Mouse (Mus musculus): ENCODE data around the gene Amotl1.
"Not testable (repeated sequence)": the region's sequence is repeated elsewhere in the genome, so short reads cannot be mapped to it uniquely, and the experiment has no call there.

The Amotl1 gene

DNA sequence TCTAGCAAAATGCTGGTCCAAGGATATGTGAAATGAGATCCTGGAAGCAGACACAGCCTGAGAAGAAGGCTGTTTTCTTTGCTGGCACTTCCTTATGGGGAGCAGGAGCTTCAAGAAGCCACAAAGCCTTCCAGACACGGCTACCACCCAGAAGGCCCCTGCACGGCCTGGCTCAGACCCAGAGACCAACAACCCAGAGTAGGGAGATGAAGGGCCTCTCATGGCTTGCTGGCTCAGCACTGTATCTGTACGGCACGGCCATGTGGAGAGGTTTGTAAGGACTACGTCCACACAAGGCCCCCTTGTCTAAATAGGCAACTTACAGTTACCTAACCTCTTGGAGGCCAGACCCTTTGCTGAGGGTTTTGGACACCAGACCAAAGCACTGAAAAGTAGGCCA, 45.1 kb downstream of the Amotl1 start:
- DNase-seq, result no peak

DNA sequence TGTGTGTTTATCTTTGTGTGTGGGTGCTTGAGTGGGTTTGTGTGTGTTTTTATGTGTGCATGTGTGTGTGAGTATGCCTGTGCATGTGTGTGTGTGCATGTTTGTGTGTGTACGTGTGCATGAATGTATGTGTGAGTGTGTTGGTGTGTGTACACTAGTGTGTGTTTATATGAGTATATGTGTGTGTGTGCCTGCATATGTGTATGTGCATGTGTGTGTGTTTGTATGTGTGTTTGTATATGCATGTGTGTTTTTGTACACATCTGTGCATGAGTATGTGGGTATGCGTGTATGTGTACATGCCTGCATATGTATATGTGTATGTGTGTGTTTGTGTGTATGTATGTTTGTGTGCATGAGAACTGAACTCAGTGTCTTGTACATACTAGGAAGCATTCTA, 46.7 kb downstream of the Amotl1 start:
- DNase-seq, result no peak

DNA sequence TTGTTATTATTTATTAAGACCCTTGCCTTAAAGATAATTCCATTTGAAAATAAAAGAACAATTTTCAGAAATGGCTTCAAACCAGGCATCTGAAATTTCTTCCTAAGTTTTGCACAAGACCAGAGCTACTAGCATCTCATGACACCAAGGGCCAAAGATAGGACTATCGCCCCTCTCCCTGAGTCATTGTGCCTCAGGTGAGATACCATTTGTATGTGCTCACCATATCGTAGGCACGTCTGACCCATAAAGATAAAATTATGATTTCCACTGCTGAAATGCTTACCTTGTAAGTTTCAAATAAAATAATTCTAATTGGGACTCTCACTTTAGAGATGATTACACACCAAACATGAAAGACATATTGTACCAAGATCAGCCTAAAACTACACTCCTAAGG, 47.4 kb downstream of the Amotl1 start:
- no peak for DNase-seq

DNA sequence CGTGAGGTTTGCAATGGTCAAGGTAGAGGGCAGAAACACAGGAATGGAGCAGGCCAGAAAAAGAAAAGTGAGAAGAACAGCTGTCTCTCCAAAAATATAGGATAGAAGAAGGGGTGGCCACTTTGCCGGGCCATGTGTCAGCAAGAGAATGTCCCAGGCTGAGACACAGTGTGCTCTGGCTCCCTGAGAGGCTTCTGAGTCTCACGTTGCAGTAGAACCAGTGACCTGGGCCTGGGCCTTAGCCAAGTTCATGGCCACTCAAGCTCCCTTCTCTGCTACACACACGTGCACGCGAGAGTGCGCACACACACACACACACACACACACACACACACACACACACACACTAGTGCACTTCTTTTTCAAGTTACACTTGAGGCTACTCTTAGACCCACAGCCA, 48.0 kb downstream of the Amotl1 start:
- no peak for DNase-seq

DNA sequence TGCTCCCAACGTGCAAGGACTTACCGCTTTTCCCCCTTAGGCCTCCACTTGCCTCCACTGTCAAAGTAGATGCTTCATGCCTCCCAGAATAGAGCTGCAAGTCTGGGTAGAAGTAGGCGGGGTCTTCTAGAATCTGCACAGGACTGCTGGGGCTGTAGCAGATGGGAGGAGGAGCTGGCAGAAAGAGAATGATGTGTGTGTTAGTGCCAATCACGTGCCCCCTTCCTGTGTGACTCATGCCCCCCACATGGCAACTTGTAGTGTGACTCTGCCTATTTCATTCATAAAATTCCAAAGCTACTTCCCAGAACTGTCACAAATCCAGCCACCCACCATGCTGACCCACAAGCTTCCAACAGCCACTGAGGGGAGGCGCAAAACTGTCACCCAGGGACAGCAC, 48.4 kb downstream of the Amotl1 start:
- no peak for DNase-seq

DNA sequence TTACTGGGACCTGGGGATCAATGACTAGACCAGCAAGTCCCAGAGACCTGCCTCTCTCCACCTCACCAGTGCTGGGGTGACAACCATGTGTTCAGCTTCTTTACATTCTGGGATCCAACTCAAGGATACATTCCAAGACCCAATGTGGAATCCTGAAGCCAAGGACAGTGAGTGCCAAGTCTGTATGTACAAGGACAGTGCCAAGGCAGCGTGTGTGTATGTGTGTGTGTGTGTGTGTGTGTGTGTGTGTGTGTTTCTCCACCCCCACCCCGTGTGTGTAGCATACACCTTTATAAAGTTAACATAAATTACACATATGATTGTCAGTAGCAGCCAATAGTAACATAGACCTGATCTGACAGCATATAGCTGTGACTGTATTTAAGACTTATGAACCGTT, 49.0 kb downstream of the Amotl1 start:
- DNase-seq, result no peak

DNA sequence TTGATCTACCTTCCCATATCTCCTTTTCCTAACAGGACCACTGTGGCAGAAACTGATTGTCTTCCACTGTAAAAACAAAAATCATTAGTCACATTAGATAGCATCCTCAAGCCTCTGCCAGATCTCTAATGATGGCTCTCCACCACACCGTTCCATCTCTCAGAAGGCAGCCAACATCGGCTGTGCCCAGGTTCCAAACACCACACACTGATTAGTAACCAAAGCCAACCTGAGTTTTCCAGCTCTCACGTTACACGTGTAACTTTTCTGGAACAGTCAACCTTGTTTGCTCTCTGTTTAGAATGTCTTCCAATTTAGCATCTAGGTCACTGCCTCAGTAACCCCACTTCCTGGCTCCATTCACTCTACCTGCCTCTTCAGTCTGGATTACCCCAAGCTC, 51.0 kb downstream of the Amotl1 start:
- no peak for DNase-seq

DNA sequence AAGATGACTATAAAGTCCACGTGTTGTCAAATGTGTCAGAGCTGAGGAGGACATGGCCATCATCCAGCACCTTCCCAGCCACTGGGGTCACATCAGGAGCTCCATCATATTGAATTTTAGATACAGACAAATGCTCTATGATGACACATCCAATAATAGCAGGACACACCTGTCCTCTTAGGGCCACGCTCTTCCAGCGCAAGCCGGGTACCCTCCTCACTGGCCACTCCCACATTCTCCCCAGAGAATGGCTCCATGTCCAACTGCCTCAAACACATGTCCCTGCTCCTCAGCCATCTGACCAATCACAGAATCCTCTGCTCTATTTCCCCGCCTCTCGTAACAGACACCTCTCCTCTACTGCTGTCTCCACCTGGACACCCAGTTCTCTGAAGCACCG, 54.2 kb downstream of the Amotl1 start:
- no peak for DNase-seq

DNA sequence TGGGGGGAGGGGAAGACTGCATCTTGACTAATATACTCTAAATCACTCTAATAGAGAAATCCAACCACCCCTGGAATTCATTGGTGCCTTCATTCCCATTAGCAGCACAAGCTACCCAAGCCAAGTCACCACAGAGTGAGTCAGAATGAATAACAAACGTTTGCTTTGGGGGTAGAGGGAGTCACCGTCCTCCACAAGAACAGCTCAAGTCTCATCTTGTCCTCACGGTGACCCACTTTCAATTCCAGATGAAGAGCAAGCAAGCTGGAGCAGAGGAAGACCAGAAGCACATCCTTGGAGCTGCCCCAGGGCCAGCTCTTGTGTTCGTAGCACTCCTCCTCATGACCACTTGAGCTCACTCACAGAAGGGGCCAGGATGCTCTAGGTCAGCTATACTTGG, 56.2 kb downstream of the Amotl1 start:
- no peak for DNase-seq

DNA sequence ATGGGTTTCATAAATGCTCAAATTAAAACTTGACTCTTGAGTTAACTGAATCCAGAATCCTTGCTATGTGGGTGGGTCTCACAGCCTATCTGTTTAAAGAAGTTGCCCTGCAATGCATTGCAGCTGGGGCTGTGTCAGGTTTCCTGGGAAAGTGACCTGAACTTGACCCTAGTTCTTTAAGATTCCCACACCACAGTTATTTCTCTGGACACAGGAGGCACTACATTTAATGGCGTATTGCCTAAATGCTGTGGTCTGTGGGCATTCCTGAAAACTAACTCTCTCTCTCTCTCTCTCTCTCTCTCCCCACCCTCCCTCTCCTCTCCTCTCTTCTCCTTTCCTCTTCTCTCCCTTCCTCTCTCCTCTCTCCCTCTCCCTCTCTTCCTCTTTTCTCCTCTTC, 59.2 kb downstream of the Amotl1 start:
- no peak for DNase-seq

DNA sequence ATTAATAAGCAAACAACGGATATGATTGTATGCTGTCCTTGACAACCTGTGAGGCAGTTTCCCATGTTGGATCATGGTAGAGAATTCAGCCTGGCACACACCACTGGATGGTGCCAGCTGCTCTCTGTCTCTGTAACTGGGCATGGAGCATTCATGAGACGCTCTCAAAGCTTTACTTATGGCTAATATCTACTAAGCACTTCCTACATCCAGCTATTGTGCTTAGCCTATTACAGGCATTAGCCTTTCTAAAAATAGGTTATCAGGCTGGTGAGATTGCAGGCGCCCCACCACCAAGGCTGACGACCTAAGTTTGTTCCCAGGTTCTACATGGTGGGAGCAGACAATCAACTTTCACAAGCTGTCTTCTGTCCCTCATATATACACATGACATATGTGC, 65.9 kb downstream of the Amotl1 start:
- no peak for DNase-seq

DNA sequence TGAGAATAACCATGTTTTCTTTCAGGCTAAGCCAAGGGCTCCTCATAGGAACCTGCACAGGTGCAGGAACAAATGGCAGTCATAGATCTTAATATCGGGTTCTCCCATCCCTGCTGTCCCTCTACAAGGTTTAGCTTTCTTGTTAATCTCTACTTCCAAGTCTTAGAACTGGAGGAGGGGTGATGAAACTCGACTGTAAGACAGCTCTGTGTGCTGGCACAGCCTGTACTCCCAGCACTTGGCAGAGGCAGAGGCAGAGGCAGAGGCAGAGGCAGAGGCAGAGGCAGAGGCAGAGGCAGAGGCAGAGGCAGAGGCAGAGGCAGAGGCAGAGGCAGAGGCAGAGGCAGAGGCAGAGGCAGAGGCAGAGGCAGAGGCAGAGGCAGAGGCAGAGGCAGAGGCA, 68.5 kb downstream of the Amotl1 start:
- DNase-seq, result not testable (repeated sequence)

DNA sequence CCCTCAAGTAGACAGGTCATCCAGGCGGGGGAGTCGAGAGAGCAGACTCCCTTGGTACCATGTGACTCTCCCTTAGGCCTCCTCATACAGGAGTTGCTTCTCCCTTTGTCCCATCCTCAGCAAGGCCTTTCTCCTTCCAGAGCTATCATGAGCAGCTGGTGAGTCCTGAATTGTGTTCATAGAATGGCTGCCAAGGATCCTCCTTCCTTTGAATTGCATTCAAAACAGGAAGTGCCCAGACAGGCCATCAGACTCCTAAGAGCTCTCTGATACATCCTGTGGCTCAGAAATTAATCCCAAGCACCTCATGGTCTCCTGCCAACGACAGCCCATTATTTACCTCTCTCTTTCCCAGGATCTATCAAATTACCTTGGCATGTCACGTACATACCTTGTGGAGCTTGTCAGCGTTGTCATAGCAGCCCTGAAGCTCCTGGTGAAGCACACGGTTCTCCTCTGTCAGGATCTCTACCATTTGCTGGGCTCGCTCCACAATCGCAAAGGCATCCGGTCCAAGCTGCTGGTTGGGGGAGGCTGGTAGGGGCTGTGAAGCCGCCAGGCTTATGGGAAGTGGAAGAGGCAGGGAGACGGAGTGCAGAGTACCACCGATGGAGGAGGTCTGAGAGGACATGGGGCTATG, 70.0 kb downstream of the Amotl1 start:
- peak; percentile 47 for DNase-seq

DNA sequence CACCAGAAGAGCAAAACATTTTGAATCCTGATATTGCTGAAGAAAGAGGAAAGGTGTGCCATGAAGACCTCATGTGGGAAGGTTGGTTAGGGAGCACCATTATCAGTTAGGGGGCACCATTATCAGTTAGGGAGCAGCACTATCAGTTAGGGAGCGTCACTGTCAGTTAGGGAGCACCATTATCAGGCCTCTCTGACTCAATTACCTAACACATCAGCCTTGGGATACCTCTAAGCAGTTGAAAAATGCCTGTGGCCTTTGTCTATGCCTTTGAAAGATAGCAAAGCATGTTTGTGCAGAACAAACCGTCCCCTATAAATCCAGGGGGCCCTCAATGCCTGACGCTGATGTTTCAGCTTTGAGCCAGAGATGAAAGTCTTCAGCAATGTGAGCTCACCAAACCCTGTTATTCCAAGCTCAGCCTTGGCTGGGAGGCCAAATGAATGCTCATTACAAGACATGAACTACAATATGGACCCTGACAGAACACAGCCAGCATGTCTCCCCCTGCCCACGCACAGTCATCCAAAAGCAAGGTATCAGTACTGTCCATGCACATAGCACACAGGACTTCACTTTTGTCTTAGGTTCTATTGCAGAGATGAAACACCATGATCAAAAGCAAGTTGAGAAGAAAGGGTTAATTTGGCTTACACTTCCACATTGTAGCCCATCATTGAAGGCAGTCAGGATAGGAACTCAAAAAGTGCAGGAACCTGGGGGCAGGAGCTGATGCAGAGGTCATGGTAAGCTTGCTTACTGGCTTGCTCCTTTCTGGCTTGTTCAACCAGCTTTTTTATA, 75.5 kb downstream of the Amotl1 start:
- DNase-seq, result no peak

DNA sequence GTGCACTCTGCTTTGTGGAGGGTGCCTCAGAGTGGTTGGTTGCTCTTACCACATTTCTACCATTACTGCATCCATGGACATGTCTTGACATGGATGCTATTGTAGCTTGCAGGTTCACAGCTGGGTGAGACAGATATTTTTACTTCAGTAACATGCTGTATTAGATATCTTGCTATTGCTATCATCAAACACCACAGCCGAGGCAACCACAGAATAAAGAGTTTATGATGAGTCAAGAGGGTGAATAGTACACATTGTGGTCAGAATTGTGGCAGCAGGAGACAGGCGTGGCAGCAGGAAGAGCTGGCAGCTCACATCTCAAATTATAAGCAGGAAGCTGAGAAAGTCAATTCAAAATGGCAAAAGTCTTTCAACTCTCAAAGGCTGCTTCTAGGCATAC, 76.4 kb downstream of the Amotl1 start:
- no peak for DNase-seq

DNA sequence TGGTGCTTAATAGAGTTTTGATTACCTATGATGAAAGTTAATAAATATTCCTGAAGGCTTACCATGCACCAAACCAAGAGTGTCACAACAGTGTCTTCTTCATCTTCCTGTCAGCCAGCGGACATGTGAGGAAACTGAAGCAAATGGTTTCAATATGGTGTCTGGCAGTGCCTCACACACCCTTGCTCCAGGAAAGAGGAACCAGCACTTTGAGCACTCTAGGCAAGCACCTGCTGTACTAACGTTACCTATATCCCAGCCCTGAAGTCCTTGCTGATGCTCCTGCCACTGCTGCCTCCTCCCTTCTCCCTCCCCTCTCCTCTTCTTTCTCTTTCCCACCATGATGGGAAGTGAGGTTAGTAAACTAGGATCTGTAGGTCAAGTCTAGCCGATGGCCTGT, 80.4 kb downstream of the Amotl1 start:
- no peak for DNase-seq

DNA sequence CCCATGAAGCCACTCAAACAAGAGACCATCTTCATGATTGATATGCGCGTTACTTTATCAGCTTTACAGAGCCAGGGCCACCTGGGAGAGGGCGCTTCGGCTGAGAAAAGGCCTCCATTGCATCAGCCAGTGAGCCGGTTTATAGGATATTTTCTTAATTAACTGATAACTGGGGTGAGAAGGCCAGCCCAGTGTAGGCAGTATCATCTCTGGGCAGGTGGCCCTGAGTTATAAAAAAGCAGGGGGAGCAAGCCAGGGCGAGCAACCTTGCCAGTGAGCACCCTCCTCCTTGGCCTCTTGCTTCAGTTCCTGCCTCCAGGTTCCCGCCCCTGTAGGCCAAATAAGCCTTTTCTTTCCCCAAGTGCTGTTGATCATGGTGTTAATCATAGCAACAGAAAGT, 81.5 kb downstream of the Amotl1 start:
- DNase-seq, result no peak

DNA sequence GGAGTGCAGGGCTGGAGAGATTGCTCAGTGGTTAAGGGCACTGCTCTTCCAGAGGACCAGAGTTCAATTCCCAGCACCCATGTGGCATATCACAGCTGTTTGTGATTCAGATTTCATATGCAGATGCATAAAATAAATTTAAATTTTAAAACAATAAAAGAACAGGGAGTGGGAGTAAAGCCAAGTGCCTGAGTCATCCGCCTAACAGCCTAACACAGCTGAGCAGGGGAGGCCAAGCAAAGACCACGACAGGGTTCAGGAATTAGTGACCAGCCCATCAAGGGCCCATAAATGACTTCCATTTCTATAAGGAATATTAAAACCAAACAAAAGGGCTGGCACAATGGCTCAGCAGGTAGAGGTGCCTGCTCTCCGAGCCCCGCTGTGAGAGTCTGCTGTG, 84.3 kb downstream of the Amotl1 start:
- DNase-seq, result no peak

DNA sequence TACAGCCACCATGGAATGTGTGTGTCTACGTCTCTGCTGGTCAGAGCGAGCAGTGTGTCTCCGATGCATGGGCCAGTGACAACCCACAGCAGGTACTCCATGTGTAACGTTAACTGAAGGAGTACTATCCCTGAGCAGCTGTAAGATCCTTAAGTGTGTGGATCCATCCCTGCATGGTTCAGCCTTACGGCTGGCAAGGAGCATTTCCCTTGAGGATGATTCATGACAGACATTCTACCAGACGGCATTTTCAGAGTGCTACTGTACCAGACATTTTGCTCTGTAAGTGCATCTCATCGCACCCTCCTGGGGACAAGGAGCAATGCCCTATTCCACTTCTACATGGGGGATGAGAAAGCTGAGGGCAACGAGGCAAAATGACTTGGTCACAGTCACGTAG, 84.9 kb downstream of the Amotl1 start:
- DNase-seq, result no peak

DNA sequence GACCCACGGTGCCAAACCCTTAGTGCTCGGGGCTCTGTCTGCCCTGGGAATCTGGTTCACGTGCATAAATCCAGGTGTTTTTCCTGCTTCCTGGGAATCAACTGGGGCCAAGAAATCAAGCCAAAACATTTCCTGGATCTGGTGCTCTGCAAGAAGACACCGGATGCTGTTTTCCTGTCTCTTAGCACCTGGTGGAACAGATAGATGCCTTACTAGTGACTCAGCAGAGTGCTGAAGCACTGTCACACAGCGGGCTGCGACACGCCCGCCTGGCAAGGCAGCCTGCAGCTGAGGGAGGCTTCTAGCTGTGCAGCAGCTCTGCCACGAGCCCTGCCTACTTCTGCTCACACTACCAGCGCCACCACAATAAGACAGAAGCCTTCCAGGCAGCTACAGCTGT, 85.4 kb downstream of the Amotl1 start:
- DNase-seq, result peak; percentile 28

DNA sequence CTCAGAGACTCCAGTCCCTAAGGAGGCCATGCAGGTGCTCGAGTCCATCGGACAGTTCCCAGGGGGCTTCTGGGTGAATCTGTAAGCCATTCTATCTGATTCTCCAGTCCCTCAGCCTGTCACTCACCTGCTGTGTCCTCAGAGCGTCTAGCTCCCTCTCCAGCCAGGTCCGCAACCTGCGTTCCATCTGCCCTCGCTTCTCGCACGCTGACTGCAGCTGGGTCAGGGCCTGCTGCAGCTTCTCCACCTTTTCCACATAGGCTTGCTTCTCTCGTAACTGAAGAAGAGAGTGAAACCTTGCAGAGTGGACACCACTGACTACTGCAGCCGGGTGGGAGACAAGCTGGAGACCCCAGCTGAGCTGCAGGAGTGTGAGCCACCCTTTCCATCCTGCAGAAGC, 86.5 kb downstream of the Amotl1 start:
- DNase-seq, result no peak

DNA sequence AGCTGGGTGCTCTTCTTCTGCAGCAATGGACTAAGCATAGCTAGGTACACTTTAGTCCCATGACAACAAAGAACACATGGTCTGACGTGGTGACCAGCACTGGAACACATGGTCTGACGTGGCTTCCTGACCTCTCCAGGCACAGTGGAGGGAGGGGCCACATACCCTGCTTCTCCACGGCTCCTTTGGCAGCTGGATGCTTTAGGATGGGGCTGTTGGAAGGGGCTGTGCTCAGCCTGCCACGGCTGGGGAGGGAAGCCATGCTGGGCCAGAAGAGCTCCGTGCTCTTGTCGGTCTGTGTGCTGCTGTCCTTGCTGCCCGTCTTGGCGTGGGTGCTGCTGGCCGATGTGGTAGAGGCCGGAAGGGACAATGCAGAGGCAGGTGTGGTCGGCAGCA, 96.5 kb downstream of the Amotl1 start:
- DNase-seq, result no peak

DNA sequence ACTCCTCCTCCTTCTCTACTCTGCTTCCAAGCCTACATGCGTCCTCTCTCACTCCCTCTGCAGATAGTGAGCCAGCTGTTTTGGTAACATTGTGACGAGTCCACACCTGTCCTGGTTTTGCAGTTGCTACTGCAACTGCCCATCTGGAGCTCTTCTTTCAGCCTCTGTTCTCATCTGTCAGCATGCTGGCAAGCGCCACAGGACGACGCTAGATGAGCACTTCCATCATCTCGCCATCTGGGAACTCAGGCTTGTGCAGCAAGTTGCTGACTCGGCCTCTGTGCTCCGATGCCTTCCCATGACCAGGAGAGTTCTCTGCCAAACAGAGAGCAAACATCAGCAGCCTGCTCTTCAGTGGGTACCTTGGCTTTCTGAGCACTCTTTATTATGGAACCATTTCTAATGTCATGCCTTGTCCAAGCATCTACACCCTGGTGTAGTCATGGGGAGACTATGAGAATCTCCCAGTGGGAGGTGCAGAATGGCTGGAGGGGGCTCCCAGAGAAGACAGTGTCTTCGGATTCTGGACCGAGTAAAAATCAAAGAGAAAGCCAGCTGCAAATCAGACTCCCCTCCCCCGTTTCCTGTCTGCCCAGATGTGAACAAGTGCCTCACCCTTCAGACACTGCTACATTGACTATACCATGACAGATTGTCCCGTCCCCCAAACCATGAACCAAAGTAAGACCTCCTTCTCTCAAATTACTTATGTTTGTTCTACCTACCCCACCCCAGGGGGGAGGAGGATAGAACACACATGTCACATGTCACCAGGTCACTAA, 97.1 kb downstream of the Amotl1 start:
- DNase-seq, result no peak
